Mouse (Mus musculus) B cell, adult 2 months (primary cell): ENCODE data around the gene Vmn1r65.
"Not testable (repeated sequence)": the region's sequence is repeated elsewhere in the genome, so short reads cannot be mapped to it uniquely, and the experiment has no call there.

Experiments
- DNase-seq, 2 experiments: peaks; one replicate each; pipeline ENCODE4 v3.0.0; 2022

The Vmn1r65 gene

DNA sequence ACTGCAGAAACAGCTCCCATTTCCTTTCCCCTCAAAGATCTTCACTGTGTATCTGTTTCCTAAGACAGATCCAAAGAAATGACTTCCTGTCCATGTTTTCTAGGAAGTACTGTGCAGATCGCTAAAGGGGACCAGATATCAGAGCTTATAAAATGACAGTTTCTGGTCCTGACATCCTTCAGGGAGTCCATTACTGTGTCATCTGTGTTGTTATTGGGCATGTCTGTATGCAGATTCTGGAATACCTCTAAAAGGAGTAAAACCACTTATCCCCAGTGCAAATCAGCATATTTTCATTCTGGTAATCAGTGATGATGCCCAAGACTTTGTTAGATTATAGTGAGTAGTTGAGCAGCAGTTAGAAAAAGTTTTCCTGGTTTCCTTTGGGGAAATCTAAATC, at the start of gene Vmn1r65:
Vmn1r65 (minus strand) TSS at position 101 of the 400 bp plus-strand sequence.
- no peak for DNase-seq

- DNase-seq: no peak
Observed at GRCm38 (mm10) chr7:6044861-6045260, 34.1 kb upstream of the Vmn1r65 start, which contains the start of gene Nlrp4c. Nlrp4c (plus strand) TSS chr7:6045161.

GRCm38 (mm10) chr7:5982426-5982825, 28.4 kb downstream of the Vmn1r65 start:
- not testable (repeated sequence) for DNase-seq

DNA sequence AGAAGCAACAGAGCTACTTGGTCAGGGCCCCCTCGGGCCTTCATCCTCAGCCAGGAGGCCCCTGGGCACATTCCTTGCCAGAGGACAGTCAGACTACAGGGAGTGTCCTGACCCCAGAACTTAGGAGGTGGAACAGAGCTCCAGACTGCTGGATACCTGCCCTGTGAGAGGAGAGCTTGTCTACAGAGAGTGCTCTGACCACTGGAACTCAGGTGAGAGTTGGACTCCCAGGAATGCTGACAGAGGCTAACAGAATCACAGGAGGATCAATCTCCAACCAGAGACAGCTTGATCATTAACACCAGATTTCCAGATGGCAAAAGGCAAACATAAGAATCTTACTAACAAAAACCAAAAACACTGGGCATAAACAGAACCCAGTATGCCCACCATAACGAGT, 38.3 kb downstream of the Vmn1r65 start:
- not testable (repeated sequence) for DNase-seq
